Mouse (Mus musculus): ENCODE data around the gene Mtrf1. TPM values are rescaled to one million over a fixed set of nuclear protein-coding genes. Genes with fewer than 3 reads are reported as not detected.
"Not testable (repeated sequence)": the region's sequence is repeated elsewhere in the genome, so short reads cannot be mapped to it uniquely, and the experiment has no call there.

The Mtrf1 gene
- polyA plus RNA-seq, 1 experiment from 2014 or later, result 9.4 TPM

- not testable (repeated sequence) for H3K9ac ChIP-seq; H3K27me3 ChIP-seq (replicated peaks); H3K4me2 ChIP-seq; H3K4me3 ChIP-seq (replicated peaks); H3K9me3 ChIP-seq; H3K36me3 ChIP-seq; ATAC-seq (ENCODE audit: insufficient read depth, low FRiP score, low read depth); H3K4me1 ChIP-seq; H3K27ac ChIP-seq
- 92% methylated on average over 6 of the region's 10 CpGs for WGBS
These were observed 55.0 kb downstream of the Mtrf1 start for GRCm38 (mm10) chr14:79452591-79452934.

- H3K4me2 ChIP-seq, result no peak overlapping the region
- no peaks in the 10 kb centered on the region for H3K4me1 ChIP-seq
- H3K4me3 ChIP-seq (replicated peaks), result no peak overlapping the region
- WGBS, result 73% methylated on average over 1 of the region's 1 CpGs
- H3K9ac ChIP-seq, result no peak overlapping the region
- H3K27me3 ChIP-seq (replicated peaks), result no peaks in the 10 kb centered on the region
- no peak for ATAC-seq (ENCODE audit: insufficient read depth, low FRiP score, low read depth)
- no peak overlapping the region for H3K27ac ChIP-seq
- peaks cover 19% of the 10 kb centered on the region for H3K36me3 ChIP-seq
- H3K9me3 ChIP-seq, result no peaks in the 10 kb centered on the region
These were observed 62.8 kb downstream of the Mtrf1 start for GRCm38 (mm10) chr14:79460401-79460800.

DNA sequence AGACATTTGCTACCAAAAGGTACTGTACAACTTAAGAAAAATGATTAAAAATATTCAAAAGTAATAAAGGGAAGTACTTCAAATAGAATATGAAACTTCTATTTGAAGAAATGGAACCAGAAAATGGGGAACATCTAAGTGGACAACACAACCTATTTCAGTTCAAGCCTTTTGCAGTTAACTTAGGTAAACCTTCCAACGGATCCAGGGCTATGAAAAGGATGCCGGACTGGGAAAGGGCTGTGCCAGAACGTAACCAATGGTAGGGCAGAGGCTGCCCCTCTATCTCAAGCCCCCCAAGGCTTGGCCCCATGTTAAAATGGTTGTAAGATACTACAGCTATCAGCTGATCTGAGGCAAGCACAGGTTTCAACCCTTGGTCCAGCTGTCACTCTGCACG is 63.4 kb downstream of the Mtrf1 start:
- Histone ChIP-seq H3K4me2 (no peak overlapping the region), H3K9ac (no peak overlapping the region), H3K9me3 (no peaks in the 10 kb centered on the region), H3K36me3 (peaks cover 23% of the 10 kb centered on the region), H3K27me3 (replicated peaks) (no peaks in the 10 kb centered on the region), H3K4me3 (replicated peaks) (no peak overlapping the region), H3K27ac (no peak overlapping the region), H3K4me1 (no peaks in the 10 kb centered on the region)
- 88% methylated on average over 4 of the region's 4 CpGs for WGBS
- ATAC-seq (ENCODE audit: insufficient read depth, low FRiP score, low read depth), result no peak

- Histone ChIP-seq H3K4me3 (replicated peaks) (no peak overlapping the region), H3K4me1 (no peaks in the 10 kb centered on the region), H3K36me3 (peaks cover 42% of the 10 kb centered on the region), H3K27me3 (replicated peaks) (no peaks in the 10 kb centered on the region), H3K4me2 (no peak overlapping the region), H3K9ac (no peak overlapping the region), H3K9me3 (no peaks in the 10 kb centered on the region), H3K27ac (no peak overlapping the region)
- 92% methylated on average over 1 of the region's 1 CpGs for WGBS
- ATAC-seq (ENCODE audit: insufficient read depth, low FRiP score, low read depth), result no peak
These were observed 68.1 kb downstream of the Mtrf1 start for GRCm38 (mm10) chr14:79465623-79466022.

- no peak overlapping the region for H3K4me2 ChIP-seq
- ATAC-seq (ENCODE audit: insufficient read depth, low FRiP score, low read depth), result no peak
- H3K27ac ChIP-seq, result no peak overlapping the region
- peaks cover 46% of the 10 kb centered on the region for H3K36me3 ChIP-seq
- H3K4me1 ChIP-seq, result no peaks in the 10 kb centered on the region
- no peak overlapping the region for H3K4me3 ChIP-seq (replicated peaks)
- H3K27me3 ChIP-seq (replicated peaks), result no peaks in the 10 kb centered on the region
- H3K9ac ChIP-seq, result no peak overlapping the region
- 22% methylated on average over 3 of the region's 3 CpGs for WGBS
- no peaks in the 10 kb centered on the region for H3K9me3 ChIP-seq
These were observed 70.0 kb downstream of the Mtrf1 start for GRCm38 (mm10) chr14:79467621-79468020.

Other genes starting within 250 kb of the Mtrf1 start
- not detected in 2 replicates for gene Zfp957, start 150.4 kb upstream of the Mtrf1 start, polyA plus RNA-seq (2015; fragmentation: Nextera tagmentation; extraction: Ambion mirVana)
- gene Rgcc, start 96.1 kb upstream of the Mtrf1 start, polyA plus RNA-seq (2015; fragmentation: Nextera tagmentation; extraction: Ambion mirVana), result 52.5 and 71.6 TPM in 2 replicates
- 39.4 and 41.5 TPM in 2 replicates for gene Naa16, start 7.0 kb upstream of the Mtrf1 start, polyA plus RNA-seq (2015; fragmentation: Nextera tagmentation; extraction: Ambion mirVana)
- 10.8 and 11.0 TPM in 2 replicates for gene Kbtbd7, start 28.7 kb downstream of the Mtrf1 start, polyA plus RNA-seq (2015; fragmentation: Nextera tagmentation; extraction: Ambion mirVana)
- gene Kbtbd6, start 54.1 kb downstream of the Mtrf1 start, polyA plus RNA-seq (2015; fragmentation: Nextera tagmentation; extraction: Ambion mirVana), result 2.7 and 3.7 TPM in 2 replicates
- gene Elf1, start 83.4 kb downstream of the Mtrf1 start, polyA plus RNA-seq (2015; fragmentation: Nextera tagmentation; extraction: Ambion mirVana), result 25.1 and 26.1 TPM in 2 replicates
- gene Wbp4, start 83.7 kb downstream of the Mtrf1 start, polyA plus RNA-seq (2015; fragmentation: Nextera tagmentation; extraction: Ambion mirVana), result 41.0 and 41.5 TPM in 2 replicates
- gene Sugt1, start 189.9 kb downstream of the Mtrf1 start, polyA plus RNA-seq (2015; fragmentation: Nextera tagmentation; extraction: Ambion mirVana), result 105 and 111 TPM in 2 replicates

All from stomach, embryonic 15.5 days (tissue).